Mouse (Mus musculus): ENCODE data around the gene Tmem203. TPM values are rescaled to one million over a fixed set of nuclear protein-coding genes. Genes with fewer than 3 reads are reported as not detected.

The Tmem203 gene
- polyA plus RNA-seq (2017; shearing (Covaris generic)), result 13.5 TPM

GRCm38 (mm10) chr2:25255284-25255779, at the start of gene Tmem203:
TSS of gene Tmem203 (plus strand) at chr2:25255439.

GRCm38 (mm10) chr2:25211121-25211670, 44.0 kb upstream of the Tmem203 start, which contains the start of gene Nelfb:
TSS of gene Nelfb (minus strand) at chr2:25211489.

GRCm38 (mm10) chr2:25214444-25214843, 40.8 kb upstream of the Tmem203 start, which contains the start of gene Stpg3:
TSS of gene Stpg3 (minus strand) at chr2:25214637.

GRCm38 (mm10) chr2:25218445-25218844, 36.8 kb upstream of the Tmem203 start, which contains the start of gene Fam166a:
TSS of gene Fam166a (plus strand) at chr2:25218745.

GRCm38 (mm10) chr2:25224492-25224765, 30.8 kb upstream of the Tmem203 start, which contains the start of gene Tubb4b:
TSS of gene Tubb4b (minus strand) at chr2:25224702.

GRCm38 (mm10) chr2:25234050-25234449, 21.2 kb upstream of the Tmem203 start, which contains the start of gene Slc34a3:
TSS of gene Slc34a3 (minus strand) at chr2:25234364.

GRCm38 (mm10) chr2:25236614-25237013, 18.6 kb upstream of the Tmem203 start, which contains the start of gene Rnf224:
TSS of gene Rnf224 (minus strand) at chr2:25236787.

GRCm38 (mm10) chr2:25242101-25242506, 13.1 kb upstream of the Tmem203 start, which contains the start of the genes Rnf208 and Cysrt1:
TSS of gene Rnf208 (plus strand) at chr2:25242255.
TSS of gene Cysrt1 (minus strand) at chr2:25242452.

GRCm38 (mm10) chr2:25246183-25247072, 8.8 kb upstream of the Tmem203 start, which contains the start of gene AL732309.1:
TSS of gene AL732309.1 (minus strand) at chr2:25246863.

GRCm38 (mm10) chr2:25262291-25262767, 7.1 kb downstream of the Tmem203 start, which contains the start of gene Tprn:
TSS of gene Tprn (plus strand) at chr2:25262618.

GRCm38 (mm10) chr2:25271827-25272511, 16.7 kb downstream of the Tmem203 start, which contains the start of the genes Ssna1 and Anapc2:
TSS of gene Ssna1 (minus strand) at chr2:25272438.
TSS of gene Anapc2 (plus strand) at chr2:25272478.

GRCm38 (mm10) chr2:25287927-25288649, 32.8 kb downstream of the Tmem203 start, which contains the start of gene Tmem210:
TSS of gene Tmem210 (plus strand) at chr2:25288145.

GRCm38 (mm10) chr2:25289651-25290050, 34.4 kb downstream of the Tmem203 start, which contains the start of gene Lrrc26:
TSS of gene Lrrc26 (plus strand) at chr2:25289915.

Other genes starting within 250 kb of the Tmem203 start
- 26.2 TPM for gene Nsmf, start 201.1 kb upstream of the Tmem203 start, polyA plus RNA-seq (2017; shearing (Covaris generic))
- not detected for gene Entpd8, start 175.1 kb upstream of the Tmem203 start, polyA plus RNA-seq (2017; shearing (Covaris generic))
- 0.24 TPM for gene Noxa1, start 160.3 kb upstream of the Tmem203 start, polyA plus RNA-seq (2017; shearing (Covaris generic))
- 8.6 TPM for gene Nrarp, start 74.7 kb upstream of the Tmem203 start, polyA plus RNA-seq (2017; shearing (Covaris generic))
- 32.6 TPM for gene Tor4a, start 58.6 kb upstream of the Tmem203 start, polyA plus RNA-seq (2017; shearing (Covaris generic))
- 86.6 TPM for gene Nelfb, start 44.0 kb upstream of the Tmem203 start, polyA plus RNA-seq (2017; shearing (Covaris generic))
- 0.68 TPM for gene Stpg3, start 40.8 kb upstream of the Tmem203 start, polyA plus RNA-seq (2017; shearing (Covaris generic))
- gene Fam166a, start 36.7 kb upstream of the Tmem203 start, polyA plus RNA-seq (2017; shearing (Covaris generic)), result not detected
- gene Tubb4b, start 30.7 kb upstream of the Tmem203 start, polyA plus RNA-seq (2017; shearing (Covaris generic)), result 119 TPM
- gene Slc34a3, start 21.1 kb upstream of the Tmem203 start, polyA plus RNA-seq (2017; shearing (Covaris generic)), result not detected
- not detected for gene Rnf224, start 18.7 kb upstream of the Tmem203 start, polyA plus RNA-seq (2017; shearing (Covaris generic))
- gene Rnf208, start 13.2 kb upstream of the Tmem203 start, polyA plus RNA-seq (2017; shearing (Covaris generic)), result not detected
- gene Cysrt1, start 13.0 kb upstream of the Tmem203 start, polyA plus RNA-seq (2017; shearing (Covaris generic)), result not detected
- 5.2 TPM for gene AL732309.1, start 8.6 kb upstream of the Tmem203 start, polyA plus RNA-seq (2017; shearing (Covaris generic))
- 25.6 TPM for gene Tprn, start 7.2 kb downstream of the Tmem203 start, polyA plus RNA-seq (2017; shearing (Covaris generic))
- gene Ssna1, start 17.0 kb downstream of the Tmem203 start, polyA plus RNA-seq (2017; shearing (Covaris generic)), result 64.4 TPM
- gene Anapc2, start 17.0 kb downstream of the Tmem203 start, polyA plus RNA-seq (2017; shearing (Covaris generic)), result 76.4 TPM
- gene Tmem210, start 32.7 kb downstream of the Tmem203 start, polyA plus RNA-seq (2017; shearing (Covaris generic)), result 0.91 TPM
- not detected for gene Lrrc26, start 34.5 kb downstream of the Tmem203 start, polyA plus RNA-seq (2017; shearing (Covaris generic))
- not detected for gene Grin1, start 63.7 kb downstream of the Tmem203 start, polyA plus RNA-seq (2017; shearing (Covaris generic))
- gene Man1b1, start 76.9 kb downstream of the Tmem203 start, polyA plus RNA-seq (2017; shearing (Covaris generic)), result 25.5 TPM
- 12.7 TPM for gene Dpp7, start 100.9 kb downstream of the Tmem203 start, polyA plus RNA-seq (2017; shearing (Covaris generic))
- gene Uap1l1, start 110.2 kb downstream of the Tmem203 start, polyA plus RNA-seq (2017; shearing (Covaris generic)), result 23.4 TPM
- gene Sapcd2, start 116.9 kb downstream of the Tmem203 start, polyA plus RNA-seq (2017; shearing (Covaris generic)), result not detected
- not detected for gene Entpd2, start 140.4 kb downstream of the Tmem203 start, polyA plus RNA-seq (2017; shearing (Covaris generic))
- 2.1 TPM for gene Npdc1, start 143.9 kb downstream of the Tmem203 start, polyA plus RNA-seq (2017; shearing (Covaris generic))
- 0.26 TPM for gene Fut7, start 167.8 kb downstream of the Tmem203 start, polyA plus RNA-seq (2017; shearing (Covaris generic))
- gene Abca2, start 173.3 kb downstream of the Tmem203 start, polyA plus RNA-seq (2017; shearing (Covaris generic)), result 51.3 TPM
- 1.0 TPM for gene Clic3, start 201.4 kb downstream of the Tmem203 start, polyA plus RNA-seq (2017; shearing (Covaris generic))
- 50.2 TPM for gene Paxx, start 205.7 kb downstream of the Tmem203 start, polyA plus RNA-seq (2017; shearing (Covaris generic))
- gene Ptgds, start 214.6 kb downstream of the Tmem203 start, polyA plus RNA-seq (2017; shearing (Covaris generic)), result not detected
- gene Lcn12, start 238.5 kb downstream of the Tmem203 start, polyA plus RNA-seq (2017; shearing (Covaris generic)), result not detected
- gene Fbxw5, start 245.3 kb downstream of the Tmem203 start, polyA plus RNA-seq (2017; shearing (Covaris generic)), result 71.7 TPM
- 4.6 TPM for gene C8g, start 246.3 kb downstream of the Tmem203 start, polyA plus RNA-seq (2017; shearing (Covaris generic))